Mouse (Mus musculus): ENCODE measurements around the gene Gatb.

Gatb gene

GRCm38 (mm10) chr3:85599526-85599925 lies 25.6 kb downstream of the Gatb start:
- peak in 1 of 2 experiments; percentile 26 for DNase-seq

DNA sequence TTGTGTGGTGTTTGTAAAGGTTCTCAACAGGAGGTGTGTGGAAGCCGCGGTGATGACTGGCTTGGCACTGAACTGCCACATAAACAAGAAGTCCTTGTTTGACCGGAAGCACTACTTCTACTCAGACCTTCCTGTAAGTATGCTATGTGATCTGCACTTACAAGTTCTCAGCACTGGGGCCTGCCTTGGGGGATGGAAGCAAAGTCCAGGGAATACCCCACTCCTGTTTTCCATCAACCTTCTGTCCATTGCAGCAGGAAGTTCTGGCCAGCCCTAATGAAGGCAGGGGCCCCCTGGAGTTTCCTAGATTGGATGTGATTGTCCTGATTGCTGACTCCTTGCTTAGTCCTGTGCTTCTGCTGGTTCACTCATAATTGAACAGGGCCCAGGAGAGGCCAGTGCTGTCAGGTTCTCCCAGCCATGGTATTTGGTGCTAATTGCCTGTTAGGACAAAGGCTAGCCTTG lies 28.0 kb downstream of the Gatb start:
- peak; percentile 40 to 57 for DNase-seq

GRCm38 (mm10) chr3:85603811-85604210 lies 29.9 kb downstream of the Gatb start:
- no peak for DNase-seq

DNA sequence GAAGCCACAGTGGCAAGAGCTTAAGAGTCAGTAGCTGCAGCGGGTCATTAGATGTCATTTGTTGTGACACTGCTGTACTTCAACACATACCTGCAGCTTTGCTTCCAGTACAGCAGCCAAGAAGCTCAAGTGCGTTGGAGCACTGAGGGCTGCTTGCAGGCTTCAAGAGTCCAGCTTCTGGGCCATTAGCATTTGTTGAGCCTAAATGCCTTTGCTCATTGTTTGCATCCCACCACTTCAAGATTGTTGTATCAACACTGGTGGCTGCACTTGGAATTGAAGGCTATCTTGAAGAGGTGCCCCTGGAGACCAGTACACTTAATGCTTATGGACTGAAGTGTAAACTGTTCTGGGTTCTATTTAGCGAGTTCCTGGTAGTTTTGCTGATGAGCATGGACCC lies 33.0 kb downstream of the Gatb start:
- DNase-seq = no peak

- no peak for DNase-seq
Observed at GRCm38 (mm10) chr3:85607753-85608152, 33.8 kb downstream of the Gatb start.

DNA sequence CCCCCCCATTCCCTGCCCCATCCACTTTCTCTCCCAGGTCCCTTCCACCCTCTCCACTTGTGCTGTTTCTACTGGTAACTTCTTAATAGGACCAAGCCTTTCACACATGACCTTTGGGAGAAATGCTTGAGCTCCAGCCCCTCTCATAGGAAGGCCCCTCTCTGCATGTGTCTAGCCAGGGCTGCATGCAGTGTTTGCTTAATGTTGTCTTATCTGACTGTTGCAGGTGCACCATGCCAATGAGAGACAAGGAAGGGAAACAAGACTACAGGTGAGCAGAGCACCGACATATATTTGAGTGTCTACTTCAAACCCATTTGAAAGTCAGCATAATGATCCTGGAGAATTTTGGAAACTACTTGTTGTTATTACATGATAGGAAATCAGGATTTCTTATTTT lies 42.5 kb downstream of the Gatb start:
- DNase-seq = no peak

- DNase-seq = peak; percentile 50 to 61
Observed at GRCm38 (mm10) chr3:85618885-85619284, 45.0 kb downstream of the Gatb start.

- DNase-seq = no peak
Observed at GRCm38 (mm10) chr3:85619345-85619744, 45.4 kb downstream of the Gatb start.

DNA sequence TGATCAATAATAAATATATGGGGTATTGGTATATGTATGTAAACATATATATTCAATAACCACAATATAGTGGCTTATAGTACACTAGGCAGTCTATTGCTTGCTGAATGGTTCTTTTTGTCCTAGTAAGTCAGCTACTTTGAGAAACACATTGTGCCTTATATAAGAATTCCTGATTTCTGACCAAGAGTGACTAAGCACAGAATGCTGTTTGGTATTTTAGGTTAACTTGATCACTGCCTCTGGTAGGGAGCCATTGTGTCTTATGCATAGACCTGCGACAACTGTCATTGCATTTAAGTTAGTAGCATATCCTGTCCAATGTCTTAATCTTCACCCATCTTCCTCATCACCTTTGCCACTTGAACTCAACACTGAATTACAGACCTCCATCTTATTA lies 45.8 kb downstream of the Gatb start:
- DNase-seq = no peak

- no peak for DNase-seq
Observed at GRCm38 (mm10) chr3:85629895-85630510, 56.1 kb downstream of the Gatb start.

GRCm38 (mm10) chr3:85633733-85634132 lies 59.8 kb downstream of the Gatb start:
- DNase-seq = no peak

GRCm38 (mm10) chr3:85634389-85635125 lies 60.6 kb downstream of the Gatb start:
- peak in 1 of 2 experiments; percentile 48 for DNase-seq

- no peak for DNase-seq
Observed at GRCm38 (mm10) chr3:85635126-85635419, 61.2 kb downstream of the Gatb start.

DNA sequence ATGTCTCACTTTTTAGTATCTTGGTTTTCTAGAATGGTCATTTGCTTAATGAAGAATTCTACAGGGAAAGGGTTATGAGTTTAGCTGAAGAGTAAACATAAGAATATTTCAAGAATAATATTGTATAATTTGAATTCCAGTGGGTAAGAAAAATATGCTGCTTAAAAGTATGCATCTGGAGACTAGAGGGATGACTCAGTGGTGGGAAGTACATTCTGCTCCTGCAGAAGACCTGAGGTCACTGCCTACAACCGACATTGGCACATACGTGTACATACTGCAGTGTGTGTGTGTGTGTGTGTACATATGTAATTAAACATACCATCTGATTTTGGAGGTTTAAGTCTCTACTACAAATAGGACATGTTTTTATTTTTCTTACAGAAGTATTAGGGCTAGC lies 61.7 kb downstream of the Gatb start:
- DNase-seq = no peak

DNA sequence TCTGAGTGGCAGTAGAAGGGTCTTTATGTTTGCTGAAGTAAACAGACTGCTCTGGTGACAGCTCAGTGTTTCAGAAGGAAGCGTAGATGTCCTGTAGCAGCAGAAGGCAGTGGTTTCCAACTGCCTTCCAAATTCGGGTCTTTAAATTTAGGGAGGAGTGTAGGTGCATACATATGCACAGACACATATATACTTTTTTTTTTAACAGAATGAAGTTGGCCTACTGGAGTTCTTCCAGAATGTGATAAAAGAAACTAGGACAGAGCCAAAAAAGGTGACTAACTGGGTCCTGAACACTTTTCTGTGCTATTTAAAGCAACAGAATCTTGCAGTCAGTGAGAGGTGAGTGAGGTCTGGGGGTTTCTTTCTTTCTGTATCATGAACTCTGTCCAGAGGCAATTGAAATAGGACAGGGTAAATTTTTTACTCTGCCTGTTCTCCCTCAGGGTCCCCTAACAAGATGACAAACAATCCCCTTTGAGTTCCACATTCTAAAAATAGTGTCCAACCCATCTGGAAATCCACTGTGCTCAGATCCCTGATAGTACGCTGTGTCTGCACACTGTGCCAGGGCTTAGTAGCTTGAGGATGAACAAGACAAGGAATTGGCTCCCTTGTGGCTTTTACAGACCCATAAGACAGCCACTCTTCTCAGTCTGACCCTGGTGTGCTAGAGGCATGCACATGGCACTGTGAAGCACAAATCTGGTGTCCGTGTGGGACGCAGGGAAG lies 63.0 kb downstream of the Gatb start:
- no peak for DNase-seq

DNA sequence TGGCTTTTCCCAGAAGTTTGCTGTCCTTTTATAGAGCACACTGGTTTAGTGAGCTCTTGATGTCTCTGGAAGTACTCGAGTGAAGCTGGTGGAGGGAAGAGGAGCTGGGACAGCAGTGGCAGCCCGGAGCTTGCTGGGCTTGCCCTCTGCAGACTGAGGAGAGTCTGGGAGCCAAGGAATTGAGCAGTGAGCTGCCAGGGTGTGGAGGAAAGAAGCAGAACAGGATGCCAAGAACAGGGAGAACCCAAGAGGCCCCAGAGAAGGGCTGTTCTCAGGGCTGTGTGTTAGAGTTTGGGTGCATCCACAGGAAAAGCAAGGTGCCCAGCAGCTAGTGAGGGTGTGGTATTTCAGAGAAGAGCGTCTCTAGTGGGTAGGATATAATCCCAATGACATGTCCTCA lies 67.8 kb downstream of the Gatb start:
- DNase-seq = no peak

DNA sequence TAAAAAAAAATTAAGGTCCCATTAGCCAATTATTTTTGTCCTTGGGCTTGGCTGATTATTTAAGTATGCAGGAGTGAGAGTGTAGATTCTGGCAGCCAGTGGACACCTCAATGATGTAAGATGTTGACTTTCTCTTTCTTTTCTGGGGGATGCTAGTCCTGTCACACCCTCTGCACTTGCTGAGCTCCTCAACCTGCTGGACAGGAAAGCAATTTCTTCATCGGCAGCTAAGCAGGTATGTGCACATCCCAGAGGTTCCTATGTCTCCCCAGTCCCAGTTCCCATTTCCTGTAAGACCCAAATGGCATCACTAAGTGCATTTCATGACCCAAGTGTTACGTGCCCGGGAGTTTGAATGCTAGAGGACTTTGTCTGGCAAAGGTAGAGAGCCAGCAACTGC lies 70.9 kb downstream of the Gatb start:
- DNase-seq = no peak

GRCm38 (mm10) chr3:85645517-85646004 lies 71.6 kb downstream of the Gatb start:
- DNase-seq = no peak

DNA sequence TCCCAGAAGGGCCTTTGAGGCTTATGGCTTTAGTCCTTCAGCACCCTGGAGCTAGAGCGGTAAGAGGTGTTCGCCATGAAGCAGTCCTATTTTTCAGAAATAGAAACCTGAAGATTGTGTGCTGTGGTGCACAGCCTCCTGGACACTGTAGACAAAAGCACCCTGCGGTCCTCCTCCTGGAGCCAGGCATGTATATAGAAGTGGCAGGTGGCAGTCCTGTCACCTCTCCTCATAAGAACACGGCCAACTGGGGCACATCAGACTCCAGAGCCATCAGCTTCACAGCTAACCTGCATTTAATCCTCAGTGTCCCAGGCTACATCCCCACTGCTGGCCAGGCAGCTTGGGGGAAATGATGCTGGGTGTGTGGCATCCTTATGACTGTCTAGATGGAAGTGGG lies 75.3 kb downstream of the Gatb start:
- DNase-seq = peak; percentile 67 to 74

- DNase-seq = no peak
Observed at GRCm38 (mm10) chr3:85652727-85653665, 79.1 kb downstream of the Gatb start.

- DNase-seq = peak in 1 of 2 experiments; percentile 46
Observed at GRCm38 (mm10) chr3:85655538-85655937, 81.6 kb downstream of the Gatb start.

GRCm38 (mm10) chr3:85659681-85660080 lies 85.8 kb downstream of the Gatb start:
- DNase-seq = peak; percentile 45 to 68
